Mouse (Mus musculus): ENCODE results near the gene Pdik1l. TPM values are rescaled to one million over a fixed set of nuclear protein-coding genes. Genes with fewer than 3 reads are reported as not detected.

Pdik1l gene
- polyA plus RNA-seq, 1 experiment from 2014 or later = 38.5 TPM

DNA sequence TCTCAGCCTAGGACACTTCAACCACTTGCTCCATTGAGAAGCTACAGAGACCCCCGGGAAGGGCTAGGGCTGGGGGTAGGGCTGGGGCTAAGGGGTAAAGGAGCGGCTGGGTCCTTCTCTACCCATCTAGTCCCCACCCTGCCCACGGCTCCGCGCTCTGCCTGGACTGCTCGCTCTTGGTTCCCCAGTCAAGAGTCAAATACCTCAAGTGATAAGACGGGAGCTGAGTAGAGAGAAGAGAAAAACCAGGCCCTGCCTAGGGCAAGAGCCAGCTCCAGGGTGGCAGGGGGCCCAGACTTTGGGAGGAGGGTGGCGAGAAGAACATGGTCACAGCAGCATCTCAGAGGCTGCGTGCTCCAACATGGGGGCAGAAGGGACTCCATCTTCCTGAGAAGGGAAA lies 27.8 kb upstream of the Pdik1l start:
- H3K9me3 ChIP-seq (ENCODE audit: control insufficient read depth, low read length) = no peaks in the 10 kb centered on the region
- H3K27ac ChIP-seq = no peak overlapping the region
- 79% methylated on average over 9 of the region's 9 CpGs for WGBS
- H3K36me3 ChIP-seq (replicated peaks; ENCODE audit: control insufficient read depth, insufficient read depth) = no peaks in the 10 kb centered on the region
- no peaks in the 10 kb centered on the region for H3K27me3 ChIP-seq (ENCODE audit: control insufficient read depth, insufficient read depth, low read length)
- H3K4me1 ChIP-seq (replicated peaks; ENCODE audit: control insufficient read depth, insufficient read depth, low read length) = no peaks in the 10 kb centered on the region
- ATAC-seq (ENCODE audit: low FRiP score) (no peak), DNase-seq (ENCODE audit: low spot score) (no peak)
- H3K4me3 ChIP-seq (replicated peaks; ENCODE audit: low read length) = no peak overlapping the region
- no peak overlapping the region for H3K4me2 ChIP-seq (replicated peaks)
- no peak overlapping the region for H3K9ac ChIP-seq

DNA sequence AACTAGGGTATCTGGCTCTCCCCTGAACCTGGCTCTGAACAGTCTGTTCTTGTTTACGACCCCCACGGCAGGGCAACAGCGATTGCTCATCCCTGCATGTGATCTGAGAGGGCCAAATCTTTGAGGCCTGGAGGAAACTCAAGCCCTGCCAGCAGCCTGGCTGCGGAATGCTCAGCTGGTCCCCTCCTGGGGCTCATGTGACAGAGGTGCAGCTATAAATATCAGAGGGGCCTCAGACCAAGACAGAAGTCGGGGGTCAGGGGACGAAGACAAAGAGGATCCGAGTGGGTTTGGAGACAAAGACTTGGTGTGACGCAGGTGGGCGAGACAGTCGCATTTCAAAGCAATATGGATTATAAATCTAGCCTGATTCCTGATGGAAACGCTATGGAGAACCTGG lies 27.2 kb upstream of the Pdik1l start, which contains the start of gene Trim63:
Trim63 (plus strand) TSS at position 245 of the 400 bp plus-strand sequence.
- Histone ChIP-seq H3K4me2 (replicated peaks) (no peak within 1 kb of the TSS), H3K4me1 (replicated peaks; ENCODE audit: control insufficient read depth, insufficient read depth, low read length) (no peaks in the 10 kb centered on the region), H3K36me3 (replicated peaks; ENCODE audit: control insufficient read depth, insufficient read depth) (no peaks in the 10 kb centered on the region), H3K27ac (no peak within 1 kb of the TSS), H3K9ac (no peak within 1 kb of the TSS), H3K9me3 (ENCODE audit: control insufficient read depth, low read length) (no peaks in the 10 kb centered on the region), H3K4me3 (replicated peaks; ENCODE audit: low read length) (no peak within 1 kb of the TSS), H3K27me3 (ENCODE audit: control insufficient read depth, insufficient read depth, low read length) (no peaks in the 10 kb centered on the region)
- WGBS = 38% methylated on average over 11 of the region's 11 CpGs
- DNase-seq (ENCODE audit: low spot score) = no peak
- ATAC-seq (ENCODE audit: low FRiP score) = no peak

- ATAC-seq (ENCODE audit: low FRiP score) (no peak), DNase-seq (ENCODE audit: low spot score) (no peak)
- Histone ChIP-seq H3K27me3 (ENCODE audit: control insufficient read depth, insufficient read depth, low read length) (no peaks in the 10 kb centered on the region), H3K4me1 (replicated peaks; ENCODE audit: control insufficient read depth, insufficient read depth, low read length) (no peaks in the 10 kb centered on the region), H3K9me3 (ENCODE audit: control insufficient read depth, low read length) (no peaks in the 10 kb centered on the region), H3K27ac (no peak overlapping the region), H3K36me3 (replicated peaks; ENCODE audit: control insufficient read depth, insufficient read depth) (no peaks in the 10 kb centered on the region), H3K4me2 (replicated peaks) (no peak overlapping the region), H3K4me3 (replicated peaks; ENCODE audit: low read length) (no peak overlapping the region), H3K9ac (no peak overlapping the region)
- WGBS = 82% methylated on average over 4 of the region's 4 CpGs
Measured at GRCm38 (mm10) chr4:134314081-134314655, 26.5 kb upstream of the Pdik1l start.

DNA sequence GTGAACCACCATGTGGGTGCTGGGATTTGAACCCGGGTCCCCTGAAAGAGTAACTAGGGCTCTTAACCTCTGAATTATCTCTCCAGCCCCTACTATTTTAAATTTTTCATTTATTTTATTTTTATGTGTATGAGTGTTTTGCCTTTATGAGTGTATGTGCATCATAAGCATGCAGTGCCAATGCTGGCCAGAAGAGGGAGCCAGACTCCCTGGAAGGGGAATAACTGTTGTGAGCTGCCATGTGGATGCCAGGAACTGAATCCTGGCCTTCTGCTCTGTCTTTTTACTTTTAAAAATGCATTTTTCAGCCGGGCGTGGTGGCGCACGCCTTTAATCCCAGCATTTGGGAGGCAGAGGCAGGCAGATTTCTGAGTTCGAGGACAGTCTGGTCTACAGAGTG lies 25.2 kb upstream of the Pdik1l start:
- 95% methylated on average over 6 of the region's 6 CpGs for WGBS
- Histone ChIP-seq H3K4me1 (replicated peaks; ENCODE audit: control insufficient read depth, insufficient read depth, low read length) (peaks cover under 1% of the 10 kb centered on the region; the same call in 1 of the 2 replicates), H3K9ac (no peak overlapping the region), H3K36me3 (replicated peaks; ENCODE audit: control insufficient read depth, insufficient read depth) (no peaks in the 10 kb centered on the region), H3K4me2 (replicated peaks) (no peak overlapping the region), H3K4me3 (replicated peaks; ENCODE audit: low read length) (no peak overlapping the region), H3K9me3 (ENCODE audit: control insufficient read depth, low read length) (no peaks in the 10 kb centered on the region), H3K27ac (no peak overlapping the region), H3K27me3 (ENCODE audit: control insufficient read depth, insufficient read depth, low read length) (no peaks in the 10 kb centered on the region)
- ATAC-seq (ENCODE audit: low FRiP score) (no peak), DNase-seq (ENCODE audit: low spot score) (no peak)

GRCm38 (mm10) chr4:134312341-134312740 lies 24.6 kb upstream of the Pdik1l start:
- DNase-seq (ENCODE audit: low spot score) = no peak
- 98% methylated on average over 5 of the region's 5 CpGs for WGBS
- no peak overlapping the region for H3K4me3 ChIP-seq (replicated peaks; ENCODE audit: low read length)
- H3K36me3 ChIP-seq (replicated peaks; ENCODE audit: control insufficient read depth, insufficient read depth) = no peaks in the 10 kb centered on the region
- no peak overlapping the region for H3K9ac ChIP-seq
- H3K4me2 ChIP-seq (replicated peaks) = no peak overlapping the region
- H3K27ac ChIP-seq = no peak overlapping the region
- no peak for ATAC-seq (ENCODE audit: low FRiP score)
- no peaks in the 10 kb centered on the region for H3K27me3 ChIP-seq (ENCODE audit: control insufficient read depth, insufficient read depth, low read length)
- H3K4me1 ChIP-seq (replicated peaks; ENCODE audit: control insufficient read depth, insufficient read depth, low read length) = peaks cover 6% of the 10 kb centered on the region
- no peaks in the 10 kb centered on the region for H3K9me3 ChIP-seq (ENCODE audit: control insufficient read depth, low read length)

DNA sequence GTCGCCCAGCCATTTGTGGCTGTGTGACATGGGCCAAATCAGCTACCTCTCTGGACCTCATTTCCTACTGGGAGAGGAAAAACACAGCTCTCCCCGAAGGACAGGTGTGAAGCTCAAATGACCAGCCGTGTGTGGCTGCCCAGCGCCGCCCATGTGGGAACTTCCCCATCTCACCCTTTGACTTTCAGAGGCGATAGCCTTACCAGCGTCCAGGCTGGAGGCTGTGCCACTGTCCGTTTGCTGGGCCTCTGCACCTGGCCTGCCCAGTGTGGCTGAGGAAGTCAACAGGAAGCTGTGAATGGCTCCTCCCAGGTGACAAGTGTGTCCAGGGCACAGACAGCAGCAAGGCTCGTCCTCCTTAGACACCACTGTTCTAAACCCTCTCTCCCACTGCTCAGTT lies 24.1 kb upstream of the Pdik1l start:
- Histone ChIP-seq H3K27me3 (ENCODE audit: control insufficient read depth, insufficient read depth, low read length) (no peaks in the 10 kb centered on the region), H3K9me3 (ENCODE audit: control insufficient read depth, low read length) (no peaks in the 10 kb centered on the region), H3K4me2 (replicated peaks) (no peak overlapping the region), H3K9ac (no peak overlapping the region), H3K4me3 (replicated peaks; ENCODE audit: low read length) (no peak overlapping the region), H3K36me3 (replicated peaks; ENCODE audit: control insufficient read depth, insufficient read depth) (no peaks in the 10 kb centered on the region), H3K27ac (no peak overlapping the region), H3K4me1 (replicated peaks; ENCODE audit: control insufficient read depth, insufficient read depth, low read length) (peaks cover 8% of the 10 kb centered on the region)
- DNase-seq (ENCODE audit: low spot score) = no peak
- WGBS = 80% methylated on average over 9 of the region's 9 CpGs
- ATAC-seq (ENCODE audit: low FRiP score) = no peak

- H3K27me3 ChIP-seq (ENCODE audit: control insufficient read depth, insufficient read depth, low read length) = no peaks in the 10 kb centered on the region
- no peaks in the 10 kb centered on the region for H3K9me3 ChIP-seq (ENCODE audit: control insufficient read depth, low read length)
- H3K4me1 ChIP-seq (replicated peaks; ENCODE audit: control insufficient read depth, insufficient read depth, low read length) = peaks cover 8% of the 10 kb centered on the region
Measured at GRCm38 (mm10) chr4:134310656-134311055, 23.0 kb upstream of the Pdik1l start.

DNA sequence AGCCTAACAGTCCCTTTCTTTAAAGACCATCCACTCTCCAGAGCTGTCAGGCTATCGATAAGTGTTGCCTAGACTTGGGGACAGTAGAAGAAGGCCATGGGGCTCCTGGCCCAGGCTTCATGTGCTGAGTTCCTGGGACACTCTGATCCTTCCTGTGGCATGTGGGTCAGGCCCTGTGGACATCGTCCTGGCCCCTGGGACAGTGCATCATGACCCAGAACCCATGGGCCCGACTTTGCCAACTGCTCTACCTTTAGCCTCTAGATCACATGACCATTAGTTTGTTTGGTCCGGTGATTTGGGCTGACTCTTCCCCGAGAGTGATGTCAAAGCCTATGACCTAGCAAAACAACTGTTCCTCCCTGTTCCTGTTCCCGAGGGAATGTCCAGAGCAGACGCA lies 22.4 kb upstream of the Pdik1l start:
- WGBS = 90% methylated on average over 7 of the region's 7 CpGs

More at GRCm38 (mm10) chr4:134310656-134311055, 23.0 kb upstream of the Pdik1l start:
- Histone ChIP-seq H3K4me3 (replicated peaks; ENCODE audit: low read length) (no peak overlapping the region), H3K36me3 (replicated peaks; ENCODE audit: control insufficient read depth, insufficient read depth) (no peaks in the 10 kb centered on the region), H3K4me2 (replicated peaks) (no peak overlapping the region), H3K9ac (no peak overlapping the region), H3K27ac (no peak overlapping the region)
- ATAC-seq (ENCODE audit: low FRiP score) (no peak), DNase-seq (ENCODE audit: low spot score) (no peak)
- 94% methylated on average over 9 of the region's 9 CpGs for WGBS

DNA sequence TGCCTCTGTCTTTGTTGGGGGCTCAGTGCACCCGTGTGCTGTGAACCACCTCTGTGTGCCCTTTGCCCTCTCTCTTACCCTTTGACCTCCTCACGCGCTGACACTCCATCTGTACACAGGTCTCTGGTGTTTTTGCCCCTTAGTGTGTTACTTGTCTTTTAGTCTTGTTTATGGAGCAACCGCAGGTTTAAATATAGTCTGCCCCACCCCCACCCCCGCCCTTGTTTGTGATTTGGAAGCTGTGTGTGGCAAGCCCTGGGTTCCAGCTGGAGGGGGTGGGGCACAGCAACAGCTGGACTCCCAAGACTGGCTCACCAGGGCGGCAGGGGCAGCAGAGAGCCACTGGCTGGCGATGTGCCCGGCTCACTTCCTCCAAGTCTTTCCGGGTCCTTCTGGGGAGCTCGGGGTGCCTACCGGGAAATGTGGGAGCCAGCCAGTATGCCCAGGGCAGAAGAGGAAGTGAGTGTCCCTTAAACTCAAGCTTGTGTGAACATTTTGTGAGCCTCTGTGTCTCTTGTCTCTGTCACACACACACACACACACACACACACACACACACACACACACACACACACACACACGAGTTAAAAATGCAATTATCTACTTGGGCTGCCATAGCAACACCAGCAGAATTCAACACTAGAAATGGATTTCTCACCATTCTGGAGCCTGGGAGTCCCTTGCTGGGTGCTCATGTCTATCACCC lies 19.8 kb upstream of the Pdik1l start:
- no peak overlapping the region for H3K4me3 ChIP-seq (replicated peaks; ENCODE audit: low read length)
- no peak for ATAC-seq (ENCODE audit: low FRiP score)
- 12% methylated on average over 12 of the region's 12 CpGs for WGBS

More for the DNA sequence above, 22.4 kb upstream of the Pdik1l start:
- no peak overlapping the region for H3K9ac ChIP-seq
- H3K4me2 ChIP-seq (replicated peaks) = no peak overlapping the region
- H3K4me3 ChIP-seq (replicated peaks; ENCODE audit: low read length) = no peak overlapping the region
- no peak overlapping the region for H3K27ac ChIP-seq
- no peaks in the 10 kb centered on the region for H3K27me3 ChIP-seq (ENCODE audit: control insufficient read depth, insufficient read depth, low read length)
- peaks cover 8% of the 10 kb centered on the region for H3K4me1 ChIP-seq (replicated peaks; ENCODE audit: control insufficient read depth, insufficient read depth, low read length)
- no peak for ATAC-seq (ENCODE audit: low FRiP score)
- H3K9me3 ChIP-seq (ENCODE audit: control insufficient read depth, low read length) = no peaks in the 10 kb centered on the region
- no peak for DNase-seq (ENCODE audit: low spot score)
- no peaks in the 10 kb centered on the region for H3K36me3 ChIP-seq (replicated peaks; ENCODE audit: control insufficient read depth, insufficient read depth)

More for the DNA sequence above, 19.8 kb upstream of the Pdik1l start:
- DNase-seq (ENCODE audit: low spot score) = peak; percentile 44
- peaks cover 8% of the 10 kb centered on the region for H3K4me1 ChIP-seq (replicated peaks; ENCODE audit: control insufficient read depth, insufficient read depth, low read length)
- H3K9me3 ChIP-seq (ENCODE audit: control insufficient read depth, low read length) = no peaks in the 10 kb centered on the region
- no peaks in the 10 kb centered on the region for H3K27me3 ChIP-seq (ENCODE audit: control insufficient read depth, insufficient read depth, low read length)
- no peak overlapping the region for H3K9ac ChIP-seq
- no peak overlapping the region for H3K27ac ChIP-seq
- no peaks in the 10 kb centered on the region for H3K36me3 ChIP-seq (replicated peaks; ENCODE audit: control insufficient read depth, insufficient read depth)
- peak overlapping the region; percentile 30 for H3K4me2 ChIP-seq (replicated peaks)

All from hindbrain, embryonic 14.5 days (tissue).